Mouse (Mus musculus) c-Kit-negative CD71-positive TER-119-positive erythroid progenitor cells, embryonic 14.5 days (primary cell): ENCODE results near the gene Gramd1b.

Source experiments
- DNase-seq: peaks from one replicate; pipeline ENCODE4 v3.0.0-alpha.2; 2013; ENCODE audit warnings: low read depth, low spot score

Gramd1b gene

GRCm38 (mm10) chr9:40400171-40400570 lies 131.0 kb downstream of the Gramd1b start:
- DNase-seq: no peak

GRCm38 (mm10) chr9:40399359-40399932 lies 131.7 kb downstream of the Gramd1b start:
- DNase-seq: no peak

GRCm38 (mm10) chr9:40397471-40398245 lies 133.5 kb downstream of the Gramd1b start:
- no peak for DNase-seq

- DNase-seq: no peak
These were observed 134.1 kb downstream of the Gramd1b start for GRCm38 (mm10) chr9:40397036-40397435.

GRCm38 (mm10) chr9:40396171-40396570 lies 135.0 kb downstream of the Gramd1b start:
- DNase-seq: no peak

- no peak for DNase-seq
These were observed 139.1 kb downstream of the Gramd1b start for GRCm38 (mm10) chr9:40391852-40392695.

GRCm38 (mm10) chr9:40391359-40391758 lies 139.8 kb downstream of the Gramd1b start:
- DNase-seq: no peak

GRCm38 (mm10) chr9:40390904-40391303 lies 140.3 kb downstream of the Gramd1b start:
- no peak for DNase-seq

GRCm38 (mm10) chr9:40390396-40390760 lies 140.8 kb downstream of the Gramd1b start:
- DNase-seq: no peak

- DNase-seq: no peak
These were observed 141.4 kb downstream of the Gramd1b start for GRCm38 (mm10) chr9:40389669-40390395.

GRCm38 (mm10) chr9:40389175-40389574 lies 142.0 kb downstream of the Gramd1b start:
- DNase-seq: no peak

GRCm38 (mm10) chr9:40384781-40385180 lies 146.4 kb downstream of the Gramd1b start:
- no peak for DNase-seq

- no peak for DNase-seq
These were observed 148.7 kb downstream of the Gramd1b start for GRCm38 (mm10) chr9:40382508-40382907.

- no peak for DNase-seq
These were observed 149.5 kb downstream of the Gramd1b start for GRCm38 (mm10) chr9:40381416-40382411.

GRCm38 (mm10) chr9:40376711-40377410 lies 154.3 kb downstream of the Gramd1b start:
- no peak for DNase-seq

- no peak for DNase-seq
These were observed 155.0 kb downstream of the Gramd1b start for GRCm38 (mm10) chr9:40376139-40376541.

- no peak for DNase-seq
These were observed 155.7 kb downstream of the Gramd1b start for GRCm38 (mm10) chr9:40375518-40375917.

GRCm38 (mm10) chr9:40374992-40375391 lies 156.2 kb downstream of the Gramd1b start:
- DNase-seq: no peak

- DNase-seq: no peak
These were observed 156.6 kb downstream of the Gramd1b start for GRCm38 (mm10) chr9:40374533-40374971.

GRCm38 (mm10) chr9:40374052-40374451 lies 157.1 kb downstream of the Gramd1b start:
- no peak for DNase-seq
